Mouse (Mus musculus) ES-E14 (cell line): ENCODE measurements at regions not wholly inside any gene's neighbourhood (a gene's known extent, or its start where the extent isn't known, plus 50 kb on each side); places are given as distances from the start of the nearest gene placed in this dataset.

Experiments
- DNase-seq: peaks from one replicate; pipeline ENCODE4 v3.0.0-alpha.2; 2013; ENCODE audit warnings: low read depth, low spot score
- H3K27ac ChIP-seq: 2 replicates; pipeline ENCODE4 v1.5.1; 2012; ENCODE audit warnings: low read depth, mild to moderate bottlenecking, low read length, moderate library complexity, mixed read lengths; ENCODE audit not compliant: poor library complexity, insufficient read depth, severe bottlenecking
- H3K36me3 ChIP-seq: 2 replicates; pipeline ENCODE4 v1.6.1; 2012; ENCODE audit warnings: mild to moderate bottlenecking, low read length, moderate library complexity, mixed read lengths; ENCODE audit not compliant: control insufficient read depth, poor library complexity, insufficient read depth, severe bottlenecking
- H3K4me1 ChIP-seq, 2 experiments: fragments of 150-350 bp in 1 of 2; sonication (generic) in 1 of 2; 2 replicates each; pipeline ENCODE4 v1.6.1; 2012; ENCODE audit warnings: low read length in 2 of 2, mild to moderate bottlenecking in 1 of 2, mixed read lengths in 1 of 2; ENCODE audit not compliant: control insufficient read depth in 2 of 2, insufficient read depth in 2 of 2, poor library complexity in 1 of 2
- H3K4me3 ChIP-seq, 2 experiments: fragments of 150-350 bp in 1 of 2; sonication (generic) in 1 of 2; 2 replicates each; pipeline ENCODE4 v1.5.1; 2012; ENCODE audit warnings: low read length in 2 of 2, low read depth in 1 of 2, mild to moderate bottlenecking in 1 of 2, mixed read lengths in 1 of 2; ENCODE audit not compliant: insufficient read depth in 1 of 2, poor library complexity in 1 of 2, severe bottlenecking in 1 of 2
- H3K9ac ChIP-seq: 2 replicates; pipeline ENCODE4 v1.6.1; 2012; ENCODE audit warnings: low read depth, mild to moderate bottlenecking, low read length, mixed read lengths; ENCODE audit not compliant: poor library complexity, insufficient read depth, severe bottlenecking
- H3K9me3 ChIP-seq: fragments of 150-350 bp; sonication (generic); 2 replicates; pipeline ENCODE4 v1.6.1; 2012; ENCODE audit warnings: low read depth, mild to moderate bottlenecking, low read length; ENCODE audit not compliant: control insufficient read depth, insufficient read depth
- CHD2 ChIP-seq: IDR thresholded peaks from 2 replicates; pipeline ENCODE4 v1.6.1; 2014; ENCODE audit warnings: mild to moderate bottlenecking, low read depth, low read length, inconsistent platforms
- HCFC1 ChIP-seq: IDR thresholded peaks from 2 replicates; pipeline ENCODE4 v1.6.1; 2012; ENCODE audit warnings: low read length, inconsistent platforms, borderline replicate concordance; ENCODE audit not compliant: insufficient read depth
- MAFK ChIP-seq: IDR thresholded peaks from 2 replicates; pipeline ENCODE4 v1.6.1; 2014; ENCODE audit warnings: mild to moderate bottlenecking, low read depth, low read length, inconsistent platforms; ENCODE audit not compliant: insufficient read depth
- ZC3H11A ChIP-seq: IDR thresholded peaks from 2 replicates; pipeline ENCODE4 v1.6.1; 2012; ENCODE audit warnings: low read depth, mild to moderate bottlenecking, inconsistent platforms, low read length, borderline replicate concordance
- ZNF384 ChIP-seq: IDR thresholded peaks from 2 replicates; pipeline ENCODE4 v1.6.1; 2012; ENCODE audit warnings: low read depth, low read length, inconsistent platforms
- in situ Hi-C, 2 experiments: fragments of 600-800 bp; cut with MboI; formaldehyde crosslinking; loops; one replicate each; pipeline ENCODE4 v1.15.1; 2025; ENCODE audit warnings: low sequenced_read_pairs in 2 of 2, inconsistent platforms in 1 of 2; ENCODE audit not compliant: unreplicated experiment in 2 of 2

- Histone ChIP-seq H3K4me1 (no peaks in the 10 kb centered on the region), H3K4me3 (no peak overlapping the region), H3K36me3 (no peaks in the 10 kb centered on the region), H3K27ac (no peak overlapping the region), H3K9me3 (no peaks in the 10 kb centered on the region), H3K9ac (no peak overlapping the region)
- no peak for TF ChIP-seq CHD2
- TF ChIP-seq MAFK: no peak
- no peak for TF ChIP-seq ZNF384
- TF ChIP-seq HCFC1: no peak
- TF ChIP-seq ZC3H11A: no peak
- in situ Hi-C loops: no loop called here
- no peak for DNase-seq
These were observed 97.5 kb upstream of the Lpp start for GRCm38 (mm10) chr16:24295626-24296440.

DNA sequence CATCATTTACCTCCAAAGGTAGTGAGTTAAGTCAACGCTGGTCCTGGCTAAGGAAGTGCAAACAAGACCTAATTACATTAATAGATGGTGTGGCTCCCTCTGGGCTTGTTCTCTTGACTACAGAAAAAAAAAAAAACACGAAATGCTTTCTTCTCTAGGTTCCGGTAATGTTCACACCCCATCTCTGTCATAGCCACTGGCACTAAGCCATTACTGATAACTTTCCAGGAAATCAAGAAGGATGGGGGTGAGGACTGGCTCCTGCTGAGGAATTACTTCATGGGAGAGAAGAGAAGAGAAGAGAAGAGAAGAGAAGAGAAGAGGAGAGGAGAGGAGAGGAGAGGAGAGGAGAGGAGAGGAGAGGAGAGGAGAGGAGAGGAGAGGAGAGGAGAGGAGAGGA lies 109.1 kb upstream of the Lpp start:
- no peak overlapping the region for H3K4me3 ChIP-seq
- no peaks in the 10 kb centered on the region for H3K36me3 ChIP-seq
- no peaks in the 10 kb centered on the region for H3K9me3 ChIP-seq
- H3K27ac ChIP-seq: no peak overlapping the region
- no peak for TF ChIP-seq CHD2
- TF ChIP-seq ZNF384: no peak
- TF ChIP-seq MAFK: no peak
- TF ChIP-seq HCFC1: no peak
- TF ChIP-seq ZC3H11A: no peak
- in situ Hi-C loops: no loop called here
- DNase-seq: no peak
- no peaks in the 10 kb centered on the region for H3K4me1 ChIP-seq
- no peak overlapping the region for H3K9ac ChIP-seq

DNA sequence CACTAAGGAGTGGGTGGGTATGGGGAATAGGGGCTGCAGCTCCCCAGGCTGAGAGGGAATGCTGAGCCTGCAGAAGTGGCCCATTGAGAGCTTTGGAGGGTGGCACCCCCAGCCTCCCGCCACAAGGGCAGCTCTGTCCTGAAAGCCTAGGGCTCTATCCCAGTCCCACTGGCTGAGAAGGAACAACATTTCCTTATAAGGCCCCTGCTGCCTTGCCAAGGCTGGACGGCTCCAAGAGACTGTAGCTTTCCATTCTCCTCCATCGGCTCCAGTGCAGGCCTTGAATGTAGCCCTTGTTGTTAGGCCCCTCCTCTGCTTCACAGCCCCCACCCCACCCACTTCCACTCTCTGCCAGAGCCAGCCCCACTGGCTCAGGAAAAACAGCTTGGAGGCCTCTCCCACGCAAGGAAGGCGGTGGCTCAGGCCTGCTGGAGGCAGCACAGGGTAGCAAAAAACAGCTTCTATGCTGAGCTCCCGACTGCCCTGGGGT lies 111.1 kb upstream of the Lpp start:
- no peak overlapping the region for H3K4me3 ChIP-seq
- no peaks in the 10 kb centered on the region for H3K4me1 ChIP-seq
- H3K27ac ChIP-seq: no peak overlapping the region
- H3K36me3 ChIP-seq: no peaks in the 10 kb centered on the region
- TF ChIP-seq MAFK (no peak), CHD2 (no peak), HCFC1 (no peak), ZC3H11A (no peak), ZNF384 (no peak)
- H3K9me3 ChIP-seq: no peaks in the 10 kb centered on the region
- in situ Hi-C loops: no loop called here
- DNase-seq: no peak
- no peak overlapping the region for H3K9ac ChIP-seq

- H3K4me3 ChIP-seq: no peak overlapping the region
- no peak overlapping the region for H3K27ac ChIP-seq
- DNase-seq: no peak
- H3K9ac ChIP-seq: no peak overlapping the region
- TF ChIP-seq ZNF384 (no peak), MAFK (no peak), CHD2 (no peak), HCFC1 (no peak), ZC3H11A (no peak)
- no peaks in the 10 kb centered on the region for H3K36me3 ChIP-seq
- H3K4me1 ChIP-seq: no peaks in the 10 kb centered on the region
- in situ Hi-C loops: no loop called here
- H3K9me3 ChIP-seq: no peaks in the 10 kb centered on the region
These were observed 111.7 kb upstream of the Lpp start for GRCm38 (mm10) chr16:24281561-24281960.

GRCm38 (mm10) chr16:24277857-24278256 lies 115.5 kb upstream of the Lpp start:
- Histone ChIP-seq H3K36me3 (no peaks in the 10 kb centered on the region), H3K27ac (no peak overlapping the region), H3K4me3 (no peak overlapping the region), H3K9me3 (no peaks in the 10 kb centered on the region), H3K4me1 (no peaks in the 10 kb centered on the region), H3K9ac (no peak overlapping the region)
- no peak for DNase-seq
- in situ Hi-C loops: no loop called here
- no peak for TF ChIP-seq HCFC1
- TF ChIP-seq ZC3H11A: no peak
- TF ChIP-seq MAFK: no peak
- no peak for TF ChIP-seq CHD2
- TF ChIP-seq ZNF384: no peak
